Mouse (Mus musculus): ENCODE measurements around the gene Ctnnd2.

- TF ChIP-seq CTCF (IDR thresholded peaks at IDR 0.05) = no peak
- no peak for TF ChIP-seq EP300 (IDR thresholded peaks at IDR 0.05; ENCODE audit: insufficient read depth, low read depth, low read length)
Measured at GRCm38 (mm10) chr15:30884692-30885334, 712.4 kb downstream of the Ctnnd2 start.
